ENCODE assay signal across 14 mouse cellular contexts in the genomic region with DNA sequence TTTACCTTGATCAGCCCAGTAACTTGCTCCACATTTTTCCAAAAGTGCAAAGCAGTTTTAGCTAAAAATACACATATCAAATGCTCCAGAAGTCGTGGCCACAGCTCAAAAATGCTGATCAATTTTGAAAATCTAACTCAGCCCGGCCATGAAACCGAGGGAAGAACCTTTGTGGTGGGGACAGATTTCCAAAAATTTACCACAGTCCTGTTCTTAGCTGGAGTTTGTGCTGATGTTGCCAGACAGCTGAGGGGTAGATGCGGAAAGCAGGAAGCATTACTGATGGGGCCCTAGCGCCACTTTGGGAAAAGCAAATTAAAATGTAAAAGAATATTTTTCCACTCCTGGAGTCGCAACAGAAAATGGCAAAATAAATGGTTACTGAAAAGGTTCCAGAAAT.
"Had no signal": no experiment of that assay in that cellular context is flagged by ENCODE, and none has a peak within 500 bp of the region (broad histone marks: within the 10 kb centered on the region; RNA-seq: fewer than 3 reads in every experiment).

No protein-coding gene starts in this region.

- H3K4me1 ChIP-seq: liver, embryonic 15.5 days; midbrain, embryonic 13.5 days; neural tube, embryonic 15.5 days had no signal

- H3K27ac ChIP-seq: layer of hippocampus, adult 2 months; limb, embryonic 13.5 days; liver, embryonic 15.5 days; midbrain, embryonic 13.5 days; neural tube, embryonic 15.5 days had no signal

- ATAC-seq: lung, postnatal 0 days; midbrain, embryonic 13.5 days had no signal

- H3K36me3 ChIP-seq: liver, embryonic 15.5 days; midbrain, embryonic 13.5 days; neural tube, embryonic 15.5 days had no signal

- H3K4me2 ChIP-seq: limb, embryonic 13.5 days; liver, embryonic 11.5 days; liver, embryonic 15.5 days; midbrain, embryonic 13.5 days; neural tube, embryonic 15.5 days had no signal

- H3K27me3 ChIP-seq: limb, embryonic 13.5 days; liver, embryonic 15.5 days; midbrain, embryonic 13.5 days; neural tube, embryonic 15.5 days had no signal

- H3K4me3 ChIP-seq: limb, embryonic 13.5 days; liver, embryonic 15.5 days; midbrain, embryonic 13.5 days; neural tube, embryonic 15.5 days had no signal

- DNase-seq: kidney, postnatal 4 days; left cerebral cortex, postnatal 4 days; lung, adult 2 months; lung, postnatal 36 days; right cerebral cortex, adult 18-20 months; right cerebral cortex, postnatal 25 days; thymus, postnatal 36 days had no signal

- H3K9me3 ChIP-seq: limb, embryonic 13.5 days; liver, embryonic 15.5 days; midbrain, embryonic 13.5 days; neural tube, embryonic 15.5 days had no signal

- H3K9ac ChIP-seq: limb, embryonic 13.5 days; liver, embryonic 15.5 days; midbrain, embryonic 13.5 days; neural tube, embryonic 15.5 days had no signal
